Mouse (Mus musculus) gastrocnemius, postnatal 25 days (tissue): Measurements from ENCODE around the gene Rassf1. TPM values are rescaled to one million over a fixed set of nuclear protein-coding genes. Genes with fewer than 3 reads are reported as not detected.

Source experiments
- DNase-seq: peaks from one replicate; pipeline ENCODE4 v3.0.0; 2022
- total RNA-seq, 2 experiments: library from RNA; stranded (reverse); gene quantifications; 1 replicate in 1 of 2; 2 replicates in 1 of 2; pipeline ENCODE4 v1.2.3; 2021

Gene Rassf1
- total RNA-seq, 2 experiments from 2014 or later: 10.8 to 12.5 TPM

DNA sequence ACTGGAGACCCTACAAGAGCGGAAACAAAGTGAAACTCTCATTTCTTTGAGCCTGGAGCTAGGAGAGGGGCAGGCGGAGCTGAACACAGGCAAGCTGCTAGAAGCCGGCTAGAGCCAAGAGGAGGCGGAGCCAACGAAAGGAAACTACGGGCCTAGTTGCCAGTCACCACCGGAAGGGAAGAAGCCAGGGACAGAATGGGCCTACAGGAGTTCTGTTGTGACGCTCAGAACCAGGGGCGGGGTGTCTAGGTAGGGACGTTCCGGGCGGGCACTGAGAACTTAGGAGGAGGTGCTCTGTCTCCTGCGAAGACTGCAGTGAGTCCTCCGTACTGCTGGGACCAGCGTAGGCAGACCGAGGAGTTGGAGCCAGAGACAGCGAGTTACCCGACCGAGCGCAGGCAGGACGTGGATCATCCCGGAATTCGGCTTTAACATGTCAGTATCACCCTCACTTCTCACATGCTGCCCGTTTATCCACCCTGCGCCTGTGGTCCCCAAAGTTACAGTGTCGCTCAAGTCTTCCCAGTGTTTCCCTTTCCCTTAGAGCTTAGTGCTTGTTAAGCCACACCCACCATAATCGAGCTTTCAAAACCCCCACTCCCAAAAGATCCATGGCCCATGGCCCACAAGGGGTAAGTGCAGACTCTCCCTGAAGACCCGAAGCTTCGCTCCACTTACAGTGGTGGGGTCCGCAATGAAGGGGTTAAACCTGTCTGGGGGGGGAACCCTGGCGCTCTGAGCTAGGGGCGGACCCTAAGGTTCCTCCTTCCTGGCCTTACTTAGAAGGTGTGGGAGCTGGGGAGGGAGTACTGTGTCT lies 29.4 kb downstream of the Rassf1 start, which contains the start of gene Hyal3:
Hyal3 (plus strand) TSS at position 318 of the 817 bp plus-strand sequence.
- peak; percentile 90 for DNase-seq

DNA sequence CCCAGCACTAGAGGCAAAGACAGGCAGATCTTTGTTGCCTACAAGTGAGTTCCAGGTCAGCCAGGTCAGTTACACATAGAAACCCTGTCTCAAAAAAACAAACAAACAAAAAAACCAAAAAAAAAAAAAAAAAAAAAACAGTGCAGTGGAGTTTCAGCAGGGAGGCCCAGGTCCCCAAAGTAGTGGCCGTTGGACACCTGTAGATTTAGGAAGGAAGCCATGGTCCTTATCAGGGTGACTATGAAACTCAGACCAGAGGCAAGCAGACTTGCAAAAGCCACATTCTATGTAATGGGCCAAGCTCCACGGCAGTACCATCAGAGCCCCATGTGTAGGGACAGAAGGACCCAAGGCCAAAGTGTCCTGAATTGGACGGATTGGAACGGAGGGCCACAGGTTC lies 30.2 kb downstream of the Rassf1 start:
- no peak for DNase-seq

DNA sequence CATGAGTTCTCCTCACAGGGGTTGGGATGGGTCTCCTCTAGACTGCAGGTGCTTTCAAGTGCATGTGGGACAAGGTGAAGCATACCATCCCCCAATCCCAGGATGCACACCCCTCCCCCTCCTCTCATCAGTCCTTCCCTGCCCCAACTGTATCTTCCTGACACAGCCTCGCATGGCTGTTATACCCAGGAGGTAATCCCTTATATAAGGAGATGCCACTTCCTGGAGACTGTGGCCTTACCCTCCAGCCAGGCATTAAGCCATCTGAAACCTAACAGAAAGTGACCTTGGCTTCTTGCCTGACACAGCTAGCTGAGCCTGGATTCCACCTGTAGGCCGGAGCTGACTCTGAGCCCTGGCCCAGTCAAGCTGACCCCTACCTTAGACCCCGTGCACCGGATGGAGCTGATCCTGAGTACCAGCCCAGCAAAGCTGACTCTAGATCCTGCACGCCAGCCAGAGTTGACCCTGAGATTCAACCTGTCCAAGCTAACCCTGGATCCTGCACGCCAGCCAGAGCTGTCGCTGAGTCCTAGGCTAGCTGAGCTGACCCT lies 31.2 kb downstream of the Rassf1 start:
- DNase-seq: no peak

- no peak for DNase-seq
Observed at GRCm38 (mm10) chr9:107583174-107583573, 31.8 kb downstream of the Rassf1 start.

DNA sequence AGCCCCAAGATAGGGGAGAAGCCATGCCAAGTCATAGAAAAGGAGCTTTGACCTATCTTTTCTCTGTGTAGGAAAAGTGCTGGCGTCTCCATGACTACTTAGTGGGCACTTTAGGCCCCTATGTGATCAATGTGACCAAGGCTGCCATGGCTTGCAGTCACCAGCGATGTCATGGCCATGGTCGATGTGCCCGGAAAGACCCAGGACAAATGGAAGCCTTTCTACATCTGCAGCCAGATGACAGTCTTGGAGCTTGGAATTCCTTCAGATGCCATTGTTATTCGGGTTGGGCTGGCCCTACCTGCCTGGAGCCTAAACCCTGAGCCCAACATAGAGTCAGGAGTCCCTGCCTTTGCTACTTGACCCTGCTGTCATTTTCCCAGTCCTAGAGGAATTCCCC lies 35.1 kb downstream of the Rassf1 start:
- no peak for DNase-seq

DNA sequence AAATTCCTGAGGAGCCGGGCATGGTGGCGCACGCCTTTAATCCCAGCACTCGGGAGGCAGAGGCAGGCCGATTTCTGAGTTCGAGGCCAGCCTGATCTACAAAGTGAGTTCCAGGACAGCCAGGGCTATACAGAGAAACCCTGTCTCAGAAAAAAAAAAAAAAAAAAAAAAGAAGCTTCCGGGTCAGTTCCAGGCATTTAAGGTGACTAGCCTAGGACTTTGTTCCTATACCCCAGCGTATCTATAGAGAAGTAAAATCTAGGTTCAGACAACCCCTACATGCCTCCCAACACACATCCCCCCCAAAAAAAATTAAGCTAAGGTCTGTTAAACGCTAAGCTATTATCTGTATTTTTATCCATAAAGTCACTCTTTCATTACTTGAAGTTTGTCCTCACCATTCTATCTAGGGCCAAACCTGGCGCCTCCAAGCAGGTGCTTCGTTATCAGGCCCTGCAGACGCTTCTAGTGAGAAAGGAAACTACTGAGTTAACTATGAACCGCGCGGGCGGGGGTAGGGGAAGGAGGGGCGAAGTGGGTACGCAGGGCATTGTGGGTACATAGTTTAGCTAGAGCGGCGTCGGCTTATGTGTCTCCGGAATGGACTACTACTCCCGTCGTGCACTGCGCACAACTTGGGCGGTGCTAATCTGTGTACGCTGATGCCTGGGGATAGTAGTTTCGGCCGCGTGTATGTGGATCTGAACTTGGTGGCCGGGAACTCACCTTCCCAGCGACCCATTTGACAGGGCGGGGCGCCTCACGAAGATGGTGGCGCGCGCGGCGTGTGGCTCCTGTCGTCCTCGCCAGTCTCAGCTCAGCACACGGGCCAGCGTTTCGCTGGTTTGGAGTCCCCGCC lies 35.8 kb downstream of the Rassf1 start, which contains the start of gene Ifrd2:
Ifrd2 (plus strand) TSS at position 669 of the 859 bp plus-strand sequence.
- DNase-seq: peak; percentile 98

- peak; percentile 58 for DNase-seq
Observed at GRCm38 (mm10) chr9:107587833-107588639, 36.7 kb downstream of the Rassf1 start.

DNA sequence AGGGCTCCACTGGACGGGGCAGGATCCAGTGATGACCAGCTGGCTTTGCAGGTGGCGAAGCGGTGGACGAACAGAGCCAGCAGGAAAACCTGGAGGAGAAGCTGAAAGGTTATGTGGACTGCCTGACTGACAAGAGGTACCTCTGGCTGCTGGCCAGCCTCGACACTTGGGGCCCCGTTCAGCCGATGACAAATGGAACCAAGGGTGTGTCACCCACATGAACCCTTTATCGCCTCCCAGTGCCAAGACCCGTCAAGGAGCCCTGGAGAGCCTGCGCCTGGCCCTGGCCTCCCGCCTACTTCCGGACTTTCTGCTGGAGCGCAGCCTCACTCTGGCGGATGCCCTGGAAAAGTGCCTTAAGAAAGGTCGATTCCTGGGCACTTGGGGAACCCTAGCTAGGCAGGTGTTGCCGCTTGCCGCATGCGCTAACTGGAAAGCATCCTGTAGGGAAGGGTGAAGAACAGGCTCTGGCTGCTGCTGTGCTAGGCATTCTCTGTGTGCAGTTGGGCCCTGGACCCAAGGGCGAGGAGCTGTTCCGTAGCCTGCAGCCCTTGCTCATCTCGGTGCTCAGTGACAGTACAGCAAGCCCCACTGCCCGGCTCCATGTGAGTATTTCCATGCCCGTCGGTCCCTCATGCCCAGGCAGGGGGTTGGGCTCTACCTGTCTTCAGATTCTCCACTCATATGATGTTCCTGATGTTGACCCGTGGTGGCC lies 38.9 kb downstream of the Rassf1 start:
- DNase-seq: peak; percentile 81

DNA sequence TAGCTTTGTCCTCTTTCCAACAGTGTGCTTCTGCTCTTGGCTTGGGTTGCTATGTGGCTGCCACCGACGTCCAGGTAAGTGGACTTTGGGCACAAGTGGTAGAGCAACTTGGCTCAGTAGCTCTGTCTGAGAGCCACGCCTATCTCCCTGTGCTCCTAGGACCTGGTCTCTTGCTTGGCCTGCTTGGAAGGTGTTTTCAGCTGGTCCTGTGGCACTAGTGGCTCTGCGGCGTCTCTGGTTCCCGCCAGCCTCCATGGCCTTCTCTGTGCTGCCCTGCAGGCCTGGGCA lies 39.4 kb downstream of the Rassf1 start:
- DNase-seq: no peak

DNA sequence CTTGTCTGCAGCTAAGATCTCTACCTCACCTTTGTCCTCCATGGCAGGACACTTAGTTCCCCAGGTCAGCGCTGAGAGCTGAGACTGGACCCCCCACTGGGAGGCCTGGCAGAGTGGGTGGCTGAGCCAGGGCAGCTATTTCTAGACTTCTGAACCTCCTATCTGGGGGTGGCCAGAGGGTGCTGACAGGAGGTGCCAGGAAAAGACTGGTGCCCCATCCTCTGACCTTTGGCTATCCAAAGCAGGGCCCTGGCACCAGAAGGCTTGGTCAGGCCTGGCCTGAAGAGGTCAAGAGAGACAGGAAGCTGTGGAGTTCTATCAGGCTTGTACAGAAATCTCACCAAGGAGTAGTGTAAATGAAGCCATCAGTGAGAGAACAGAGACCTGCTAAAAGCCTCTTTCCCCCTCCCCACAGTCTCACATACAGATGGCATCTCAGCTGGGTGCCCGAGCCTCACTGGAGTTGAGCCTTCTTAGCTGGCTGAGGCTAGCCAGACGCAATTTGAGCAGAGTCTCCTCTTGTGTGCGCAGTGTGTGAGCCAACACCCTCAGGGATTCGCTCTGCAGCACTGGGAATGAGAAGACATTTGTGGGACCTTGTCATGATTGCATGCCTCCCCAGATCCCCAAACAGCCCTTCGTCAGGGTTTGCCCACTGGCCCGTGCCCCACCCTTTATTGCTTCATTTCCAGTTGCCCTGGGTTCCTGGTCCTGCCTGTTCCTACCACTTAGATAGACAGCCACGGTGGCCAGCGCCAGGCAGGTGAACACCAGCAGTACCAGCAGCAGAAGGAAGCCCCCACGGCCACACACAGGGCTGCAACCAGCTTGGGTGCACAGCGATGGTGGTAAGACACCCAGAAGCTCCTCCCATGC lies 42.0 kb downstream of the Rassf1 start:
- DNase-seq: peak; percentile 88

GRCm38 (mm10) chr9:107594281-107595062 lies 43.1 kb downstream of the Rassf1 start:
- DNase-seq: no peak

DNA sequence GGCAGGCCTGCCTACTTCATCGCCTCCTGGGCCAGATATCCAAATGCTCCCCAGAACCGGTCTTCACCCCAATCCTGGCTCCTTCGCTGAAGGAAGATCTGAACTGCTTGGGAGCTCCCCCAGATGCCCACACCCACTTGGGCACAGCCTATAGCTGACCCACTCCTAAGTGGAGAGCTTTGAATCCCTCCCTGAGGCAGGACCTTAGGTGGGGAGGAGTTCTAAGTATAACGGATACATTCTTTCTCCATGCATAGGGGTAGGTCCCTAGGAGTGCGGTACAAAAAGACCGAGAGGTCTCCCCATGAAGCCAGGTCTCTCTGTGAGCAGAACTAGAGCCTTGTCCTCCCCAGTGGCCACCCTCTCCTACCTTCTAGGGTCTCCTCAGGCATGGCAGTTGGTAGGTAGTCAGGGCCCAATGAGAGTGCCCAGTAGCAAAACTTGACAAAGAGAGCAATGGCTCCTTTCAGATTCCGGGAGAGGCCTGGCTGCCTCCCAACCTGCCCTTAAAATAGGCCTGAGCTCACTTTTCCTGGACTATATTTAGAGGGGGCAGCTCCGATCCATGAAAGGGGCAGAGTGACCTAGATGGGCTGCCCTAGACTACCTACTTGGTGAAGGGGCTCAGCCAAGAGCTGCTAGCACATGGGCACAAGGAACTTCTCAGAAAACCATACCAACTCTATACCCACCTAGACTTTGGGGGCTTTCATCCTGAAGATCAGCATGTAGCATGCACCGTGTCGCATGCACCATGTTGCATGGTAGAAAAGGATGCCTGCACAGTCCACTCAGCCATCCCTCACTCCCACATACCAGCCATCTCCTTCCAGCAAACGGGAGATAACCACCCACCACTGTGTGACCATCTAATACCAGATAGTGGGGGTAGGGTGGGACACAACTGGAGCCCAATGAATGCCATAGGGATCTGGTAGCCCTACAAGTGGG lies 45.5 kb downstream of the Rassf1 start:
- peak; percentile 70 for DNase-seq

- no peak for DNase-seq
Observed at GRCm38 (mm10) chr9:107598385-107598784, 47.0 kb downstream of the Rassf1 start.

DNA sequence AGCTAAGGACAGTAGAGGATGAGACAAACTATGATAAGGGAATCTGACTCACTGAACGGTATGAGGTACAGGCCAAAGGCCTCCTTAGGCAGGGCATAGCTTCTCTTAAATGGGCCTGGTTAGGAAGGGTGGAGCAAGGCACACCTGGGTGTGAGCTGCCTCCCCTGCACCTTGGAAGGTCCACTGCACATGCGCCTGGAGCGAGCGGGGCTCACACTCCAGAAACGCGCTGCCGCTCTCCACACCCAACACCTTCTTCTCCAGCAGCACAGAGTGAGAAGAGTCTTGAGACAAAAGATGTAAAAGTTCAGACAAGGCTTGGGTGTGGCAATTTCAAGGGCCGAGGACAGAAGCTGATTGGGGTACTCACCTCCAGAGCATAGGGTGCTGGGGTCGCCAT lies 48.1 kb downstream of the Rassf1 start:
- no peak for DNase-seq

- peak; percentile 56 for DNase-seq
Observed at GRCm38 (mm10) chr9:107599842-107600241, 48.5 kb downstream of the Rassf1 start.

GRCm38 (mm10) chr9:107600745-107601144 lies 49.4 kb downstream of the Rassf1 start:
- no peak for DNase-seq

- no peak for DNase-seq
Observed at GRCm38 (mm10) chr9:107601275-107601674, 49.9 kb downstream of the Rassf1 start.

DNA sequence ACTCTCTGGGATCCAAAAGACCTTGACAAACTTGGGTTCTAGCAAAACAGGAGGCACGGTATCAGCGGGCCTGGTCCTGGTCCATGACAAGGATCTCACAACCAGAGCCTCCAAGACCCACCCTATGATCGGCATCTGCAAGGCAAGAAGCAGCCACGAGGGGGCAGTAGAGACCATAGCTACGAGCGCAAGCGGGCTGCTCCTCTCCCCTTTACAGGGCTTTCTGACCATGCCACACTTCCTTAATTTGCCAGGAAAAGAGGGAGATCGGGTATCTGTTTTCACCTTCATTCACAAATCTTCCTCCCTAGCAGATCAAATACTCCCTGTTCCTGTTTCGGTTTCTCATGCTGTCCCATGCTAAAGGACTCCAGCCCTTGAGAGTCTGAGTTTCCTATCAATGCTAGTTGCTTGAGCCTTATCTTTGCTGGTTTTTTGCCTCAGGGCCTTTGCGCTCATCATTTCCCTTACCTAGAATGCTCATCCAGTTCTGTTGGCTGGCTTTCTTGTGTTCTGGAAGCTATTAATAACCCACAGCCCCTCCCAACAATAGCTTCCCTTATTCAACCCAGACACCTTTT lies 50.8 kb downstream of the Rassf1 start:
- peak; percentile 83 for DNase-seq
